Mouse (Mus musculus): ENCODE results near the gene Gga2. TPM values are rescaled to one million over a fixed set of nuclear protein-coding genes. Genes with fewer than 3 reads are reported as not detected.

Gene Gga2
- polyA plus RNA-seq, 1 experiment from 2014 or later: 55.5 TPM

GRCm38 (mm10) chr7:122015105-122015504 is 5.9 kb downstream of the Gga2 start:
- H3K36me3 ChIP-seq (ENCODE audit: insufficient read depth, low read length): peaks cover 5% of the 10 kb centered on the region
- H3K4me3 ChIP-seq (replicated peaks; ENCODE audit: low read depth, low read length): no peak overlapping the region
- DNase-seq (ENCODE audit: low spot score): peak; percentile 60
- H3K9me3 ChIP-seq (replicated peaks; ENCODE audit: low read length): no peaks in the 10 kb centered on the region
- no peaks in the 10 kb centered on the region for H3K27me3 ChIP-seq (ENCODE audit: insufficient read depth, low read length)
- peak; percentile 49 for TF ChIP-seq CTCF (IDR thresholded peaks at IDR 0.05; ENCODE audit: low read depth)
- H3K4me2 ChIP-seq (ENCODE audit: low read length): peak overlapping the region; percentile 5
- H3K4me1 ChIP-seq (replicated peaks; ENCODE audit: insufficient read depth, low read length): peaks cover 36% of the 10 kb centered on the region
- 0 out of 2 replicates have a peak overlapping the region, but pooled peaks have one; percentile 27 for H3K9ac ChIP-seq (ENCODE audit: low read depth, low read length)
- ATAC-seq (replicated peaks; ENCODE audit: low FRiP score, low read depth): no peak
- peak overlapping the region; percentile 50 for H3K27ac ChIP-seq
- WGBS: 23% methylated on average over 8 of the region's 8 CpGs

- no peak for DNase-seq (ENCODE audit: low spot score)
- ATAC-seq (replicated peaks; ENCODE audit: low FRiP score, low read depth): no peak
- WGBS: 83% methylated on average over 10 of the region's 10 CpGs
- Histone ChIP-seq H3K9me3 (replicated peaks; ENCODE audit: low read length) (no peaks in the 10 kb centered on the region), H3K27me3 (ENCODE audit: insufficient read depth, low read length) (no peaks in the 10 kb centered on the region), H3K27ac (no peak overlapping the region), H3K9ac (ENCODE audit: low read depth, low read length) (no peak overlapping the region), H3K36me3 (ENCODE audit: insufficient read depth, low read length) (peaks cover 17% of the 10 kb centered on the region), H3K4me1 (replicated peaks; ENCODE audit: insufficient read depth, low read length) (peaks cover 18% of the 10 kb centered on the region), H3K4me2 (ENCODE audit: low read length) (no peak overlapping the region), H3K4me3 (replicated peaks; ENCODE audit: low read depth, low read length) (no peak overlapping the region)
- no peak for TF ChIP-seq CTCF (IDR thresholded peaks at IDR 0.05; ENCODE audit: low read depth)
Observed at GRCm38 (mm10) chr7:122012949-122013348, 8.1 kb downstream of the Gga2 start.

- no peak overlapping the region for H3K27ac ChIP-seq
- no peak for ATAC-seq (replicated peaks; ENCODE audit: low FRiP score, low read depth)
- no peak for DNase-seq (ENCODE audit: low spot score)
- peaks cover 18% of the 10 kb centered on the region for H3K4me1 ChIP-seq (replicated peaks; ENCODE audit: insufficient read depth, low read length)
- H3K9me3 ChIP-seq (replicated peaks; ENCODE audit: low read length): no peaks in the 10 kb centered on the region
- H3K9ac ChIP-seq (ENCODE audit: low read depth, low read length): no peak overlapping the region
- no peak overlapping the region for H3K4me3 ChIP-seq (replicated peaks; ENCODE audit: low read depth, low read length)
- no peaks in the 10 kb centered on the region for H3K27me3 ChIP-seq (ENCODE audit: insufficient read depth, low read length)
- peaks cover 21% of the 10 kb centered on the region for H3K36me3 ChIP-seq (ENCODE audit: insufficient read depth, low read length)
- H3K4me2 ChIP-seq (ENCODE audit: low read length): no peak overlapping the region
- WGBS: 91% methylated on average over 4 of the region's 4 CpGs
- no peak for TF ChIP-seq CTCF (IDR thresholded peaks at IDR 0.05; ENCODE audit: low read depth)
Observed at GRCm38 (mm10) chr7:122012370-122012769, 8.7 kb downstream of the Gga2 start.

GRCm38 (mm10) chr7:122000396-122000795 is 20.6 kb downstream of the Gga2 start:
- Histone ChIP-seq H3K4me2 (ENCODE audit: low read length) (no peak overlapping the region), H3K4me1 (replicated peaks; ENCODE audit: insufficient read depth, low read length) (no peaks in the 10 kb centered on the region), H3K36me3 (ENCODE audit: insufficient read depth, low read length) (peaks cover 55% of the 10 kb centered on the region), H3K27ac (no peak overlapping the region), H3K9ac (ENCODE audit: low read depth, low read length) (no peak overlapping the region), H3K27me3 (ENCODE audit: insufficient read depth, low read length) (no peaks in the 10 kb centered on the region), H3K4me3 (replicated peaks; ENCODE audit: low read depth, low read length) (no peak overlapping the region), H3K9me3 (replicated peaks; ENCODE audit: low read length) (no peaks in the 10 kb centered on the region)
- ATAC-seq (replicated peaks; ENCODE audit: low FRiP score, low read depth) (no peak), DNase-seq (ENCODE audit: low spot score) (no peak)
- no peak for TF ChIP-seq CTCF (IDR thresholded peaks at IDR 0.05; ENCODE audit: low read depth)
- WGBS: 83% methylated on average over 8 of the region's 8 CpGs

DNA sequence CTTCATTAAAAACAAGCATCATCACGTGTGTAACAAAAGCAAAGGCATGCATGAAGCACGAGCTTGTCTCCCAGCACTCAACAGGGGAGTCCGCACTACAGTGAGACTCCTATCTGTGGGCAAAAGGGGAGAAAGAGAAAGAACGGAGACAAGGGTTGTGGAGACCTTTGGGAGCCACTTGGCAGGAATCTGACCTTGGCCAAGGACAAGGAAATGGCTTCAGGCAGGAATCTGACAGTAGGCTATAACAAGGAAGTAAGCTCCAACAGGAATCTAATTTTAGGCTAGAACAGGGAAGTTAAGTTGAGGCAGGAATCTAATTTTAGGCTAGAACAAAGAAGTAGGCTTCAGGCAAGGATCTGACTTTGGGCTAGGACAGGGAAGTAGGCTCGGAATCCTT is 25.1 kb downstream of the Gga2 start:
- Histone ChIP-seq H3K36me3 (ENCODE audit: insufficient read depth, low read length) (peaks cover 52% of the 10 kb centered on the region), H3K27ac (no peak overlapping the region), H3K27me3 (ENCODE audit: insufficient read depth, low read length) (no peaks in the 10 kb centered on the region), H3K4me1 (replicated peaks; ENCODE audit: insufficient read depth, low read length) (no peaks in the 10 kb centered on the region), H3K9me3 (replicated peaks; ENCODE audit: low read length) (no peaks in the 10 kb centered on the region), H3K4me3 (replicated peaks; ENCODE audit: low read depth, low read length) (no peak overlapping the region), H3K9ac (ENCODE audit: low read depth, low read length) (no peak overlapping the region), H3K4me2 (ENCODE audit: low read length) (no peak overlapping the region)
- DNase-seq (ENCODE audit: low spot score) (no peak), ATAC-seq (replicated peaks; ENCODE audit: low FRiP score, low read depth) (no peak)
- 88% methylated on average over 5 of the region's 5 CpGs for WGBS
- TF ChIP-seq CTCF (IDR thresholded peaks at IDR 0.05; ENCODE audit: low read depth): no peak

DNA sequence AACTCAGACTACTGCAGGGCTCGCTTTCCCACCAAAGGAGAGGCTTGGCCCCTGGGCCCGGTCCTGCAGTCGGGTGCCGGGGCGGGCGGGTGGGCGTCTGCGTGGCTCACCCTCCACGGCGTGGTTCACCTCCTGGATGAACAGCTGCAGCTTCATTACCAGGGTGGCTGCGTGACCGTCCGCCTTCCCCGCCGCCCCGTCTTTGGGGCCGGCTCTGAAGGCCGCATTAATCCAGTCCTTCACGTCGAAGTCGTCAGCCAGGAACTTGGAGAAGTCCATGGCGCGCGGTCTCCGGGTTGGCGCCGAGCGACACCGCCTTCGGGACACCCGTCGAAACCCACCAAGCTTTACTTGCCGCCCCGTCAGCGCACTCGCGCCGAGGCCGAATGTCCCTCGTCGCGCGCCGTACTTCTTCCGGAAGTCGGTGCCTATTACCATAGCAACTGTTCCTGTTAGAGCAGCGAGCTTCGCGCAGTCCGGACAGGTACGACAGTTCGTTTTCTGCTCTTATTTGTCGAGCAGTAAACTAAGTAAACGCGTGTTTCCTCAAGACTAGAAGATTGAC is 39.6 kb downstream of the Gga2 start, which contains the start of gene Cog7:
Gene Cog7, minus strand, starts transcription at position 405 of the 565 bp plus-strand sequence.
- ATAC-seq (replicated peaks; ENCODE audit: low FRiP score, low read depth) (peak; percentile 84), DNase-seq (ENCODE audit: low spot score) (peak; percentile 92)
- no peak for TF ChIP-seq CTCF (IDR thresholded peaks at IDR 0.05; ENCODE audit: low read depth)
- Histone ChIP-seq H3K4me3 (replicated peaks; ENCODE audit: low read depth, low read length) (peak within 1 kb of the TSS; percentile 80), H3K27me3 (ENCODE audit: insufficient read depth, low read length) (no peaks in the 10 kb centered on the region), H3K9ac (ENCODE audit: low read depth, low read length) (peak within 1 kb of the TSS; percentile 83), H3K36me3 (ENCODE audit: insufficient read depth, low read length) (no peaks in the 10 kb centered on the region), H3K4me2 (ENCODE audit: low read length) (peak within 1 kb of the TSS; percentile 68), H3K9me3 (replicated peaks; ENCODE audit: low read length) (no peaks in the 10 kb centered on the region), H3K4me1 (replicated peaks; ENCODE audit: insufficient read depth, low read length) (0 out of 2 replicates have a peak, but pooled peaks cover 3% of the 10 kb centered on the region), H3K27ac (peak within 1 kb of the TSS; percentile 57; the same call in 1 of the 2 replicates)
- under 1% methylated on average over 55 of the region's 55 CpGs for WGBS

All from kidney, postnatal 0 days (tissue).